Mouse (Mus musculus) embryonic facial prominence, embryonic 13.5 days (tissue): ENCODE results near the gene Slc3a2. TPM values are rescaled to one million over a fixed set of nuclear protein-coding genes. Genes with fewer than 3 reads are reported as not detected.

Experiments
- microRNA-seq: library from miRNA; unstranded; fragments of <30 nt; microRNA quantifications from one replicate; pipeline ENCODE4, GENCODE M21; 2016
- polyA plus RNA-seq: library from polyadenylated mRNA; unstranded; fragments of >200 nt; fragmentation: Nextera tagmentation; extraction: Ambion mirVana; gene quantifications from 2 replicates; pipeline ENCODE4 v1.2.1, GENCODE M21; 2015

The Slc3a2 gene
- polyA plus RNA-seq, 1 experiment from 2014 or later: 116 TPM

Small RNA genes within 50 kb of the gene (microRNA-seq; reads per million reads assigned to microRNA genes)
- not detected for gene Mir6992

Other genes starting within 250 kb of the Slc3a2 start
- not detected in 2 replicates for gene Slc22a8, start 132.1 kb downstream of the Slc3a2 start, polyA plus RNA-seq
- gene Slc22a6, start 105.3 kb downstream of the Slc3a2 start, polyA plus RNA-seq: 0.08 and 0.12 TPM in 2 replicates
- 0.66 and 1.4 TPM in 2 replicates for gene Chrm1, start 59.6 kb downstream of the Slc3a2 start, polyA plus RNA-seq
- gene Wdr74, start 12.5 kb upstream of the Slc3a2 start, polyA plus RNA-seq: 88.6 and 100 TPM in 2 replicates
- 2.2 and 2.7 TPM in 2 replicates for gene 1700092M07Rik, start 17.3 kb upstream of the Slc3a2 start, polyA plus RNA-seq
- 182 and 184 TPM in 2 replicates for gene Stx5a, start 18.0 kb upstream of the Slc3a2 start, polyA plus RNA-seq
- 199 and 230 TPM in 2 replicates for gene Nxf1, start 33.7 kb upstream of the Slc3a2 start, polyA plus RNA-seq
- gene Tmem223, start 47.6 kb upstream of the Slc3a2 start, polyA plus RNA-seq: 211 and 227 TPM in 2 replicates
- 67.6 and 76.1 TPM in 2 replicates for gene Tmem179b, start 51.1 kb upstream of the Slc3a2 start, polyA plus RNA-seq
- 28.5 and 35.6 TPM in 2 replicates for gene Taf6l, start 63.0 kb upstream of the Slc3a2 start, polyA plus RNA-seq
- 175 and 178 TPM in 2 replicates for gene Polr2g, start 75.2 kb upstream of the Slc3a2 start, polyA plus RNA-seq
- 5.5 and 6.0 TPM in 2 replicates for gene Zbtb3, start 79.2 kb upstream of the Slc3a2 start, polyA plus RNA-seq
- gene Ttc9c, start 96.0 kb upstream of the Slc3a2 start, polyA plus RNA-seq: 78.7 and 82.9 TPM in 2 replicates
- gene Hnrnpul2, start 96.6 kb upstream of the Slc3a2 start, polyA plus RNA-seq: 7.4 and 7.6 TPM in 2 replicates
- gene AC129217.1, start 106.4 kb upstream of the Slc3a2 start, polyA plus RNA-seq: not detected in 2 replicates
- 52.6 and 53.3 TPM in 2 replicates for gene Bscl2, start 114.1 kb upstream of the Slc3a2 start, polyA plus RNA-seq
- 10.4 and 10.6 TPM in 2 replicates for gene Gng3, start 115.8 kb upstream of the Slc3a2 start, polyA plus RNA-seq
- gene Lrrn4cl, start 127.4 kb upstream of the Slc3a2 start, polyA plus RNA-seq: 0.65 and 0.74 TPM in 2 replicates
- 184 and 189 TPM in 2 replicates for gene Ubxn1, start 148.1 kb upstream of the Slc3a2 start, polyA plus RNA-seq
- gene Uqcc3, start 157.6 kb upstream of the Slc3a2 start, polyA plus RNA-seq: 64.2 and 72.3 TPM in 2 replicates
- 56.0 and 91.0 TPM in 2 replicates for gene Lbhd1, start 160.4 kb upstream of the Slc3a2 start, polyA plus RNA-seq
- not detected in 2 replicates for gene Gm49403, start 160.6 kb upstream of the Slc3a2 start, polyA plus RNA-seq
- gene 1810009A15Rik, start 165.5 kb upstream of the Slc3a2 start, polyA plus RNA-seq: 84.9 and 90.0 TPM in 2 replicates
- gene Gm49416, start 165.6 kb upstream of the Slc3a2 start, polyA plus RNA-seq: not detected in 2 replicates
- gene Ints5, start 169.6 kb upstream of the Slc3a2 start, polyA plus RNA-seq: 36.7 and 42.6 TPM in 2 replicates
- 107 and 108 TPM in 2 replicates for gene Ganab, start 174.7 kb upstream of the Slc3a2 start, polyA plus RNA-seq
- gene B3gat3, start 197.0 kb upstream of the Slc3a2 start, polyA plus RNA-seq: 44.7 and 54.6 TPM in 2 replicates
- 2.7 and 3.3 TPM in 2 replicates for gene Rom1, start 206.0 kb upstream of the Slc3a2 start, polyA plus RNA-seq
- 32.3 and 32.8 TPM in 2 replicates for gene Eml3, start 206.2 kb upstream of the Slc3a2 start, polyA plus RNA-seq
- 187 and 189 TPM in 2 replicates for gene Mta2, start 218.5 kb upstream of the Slc3a2 start, polyA plus RNA-seq
- gene Tut1, start 230.5 kb upstream of the Slc3a2 start, polyA plus RNA-seq: 33.6 and 34.5 TPM in 2 replicates
- 481 and 529 TPM in 2 replicates for gene Eef1g, start 243.7 kb upstream of the Slc3a2 start, polyA plus RNA-seq